Mouse (Mus musculus): ENCODE measurements around the gene Elf2. TPM values are rescaled to one million over a fixed set of nuclear protein-coding genes. Genes with fewer than 3 reads are reported as not detected.

The Elf2 gene
- polyA plus RNA-seq, 1 experiment: 39.1 TPM

DNA sequence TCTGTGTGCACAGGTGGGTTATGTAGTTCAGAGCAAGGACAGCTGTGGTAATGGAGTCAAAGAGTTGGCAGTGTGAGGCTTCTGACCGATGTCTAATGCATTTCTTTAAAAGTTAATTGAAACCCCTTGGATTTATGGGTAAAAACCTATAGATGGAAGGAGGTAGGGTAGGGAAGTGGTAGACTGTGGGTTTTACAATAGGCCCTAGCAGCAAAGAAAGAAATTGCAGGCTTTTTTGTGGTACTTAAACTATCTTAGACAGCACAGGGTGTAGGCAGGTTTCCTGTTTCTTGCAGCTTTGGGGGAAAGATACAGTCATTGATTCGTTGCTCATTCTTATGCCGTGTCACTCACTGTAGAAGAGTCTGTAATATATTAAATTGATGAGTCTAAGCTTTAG is 113.9 kb downstream of the Elf2 start:
- H3K27me3 ChIP-seq (ENCODE audit: control insufficient read depth, insufficient read depth, low read length): no peaks in the 10 kb centered on the region
- no peak for TF ChIP-seq POLR2A (IDR thresholded peaks at IDR 0.05; ENCODE audit: borderline replicate concordance, insufficient read depth, low read length)
- no peak overlapping the region for H3K27ac ChIP-seq (ENCODE audit: insufficient read depth, low read length)
- WGBS: 85% methylated on average over 3 of the region's 3 CpGs
- no peak overlapping the region for H3K4me3 ChIP-seq (replicated peaks; ENCODE audit: insufficient read depth, low read depth, low read length)
- DNase-seq: no peak
- peaks cover 2% of the 10 kb centered on the region; the same call in 1 of the 2 replicates for H3K4me1 ChIP-seq (ENCODE audit: control insufficient read depth, insufficient read depth, low read length)

DNA sequence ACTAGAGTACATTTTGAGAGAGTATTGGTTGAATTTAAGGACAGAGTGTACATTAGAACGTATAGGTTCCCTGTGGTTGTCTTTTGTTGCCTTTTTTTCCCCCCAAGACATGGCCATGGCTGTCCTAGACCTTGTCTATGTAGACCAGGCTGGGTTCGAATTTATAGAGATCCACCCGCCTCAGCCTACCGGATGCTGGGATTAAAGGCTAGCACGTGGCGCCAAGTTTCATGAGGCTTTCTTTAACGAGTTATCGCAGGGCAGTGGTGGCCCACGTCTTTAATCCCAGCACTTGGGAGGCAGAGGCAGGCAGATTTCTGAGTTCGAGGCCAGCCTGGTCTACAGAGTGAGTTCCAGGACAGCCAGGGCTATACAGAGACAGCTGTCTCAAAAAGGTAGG is 114.5 kb downstream of the Elf2 start:
- TF ChIP-seq POLR2A (IDR thresholded peaks at IDR 0.05; ENCODE audit: borderline replicate concordance, insufficient read depth, low read length): no peak
- TF ChIP-seq CTCF (IDR thresholded peaks at IDR 0.05; ENCODE audit: borderline replicate concordance, insufficient read depth, low read depth, low read length): no peak
- Histone ChIP-seq H3K27ac (ENCODE audit: insufficient read depth, low read length) (no peak overlapping the region), H3K4me1 (ENCODE audit: control insufficient read depth, insufficient read depth, low read length) (peaks cover 2% of the 10 kb centered on the region; the same call in 1 of the 2 replicates), H3K27me3 (ENCODE audit: control insufficient read depth, insufficient read depth, low read length) (no peaks in the 10 kb centered on the region), H3K4me3 (replicated peaks; ENCODE audit: insufficient read depth, low read depth, low read length) (no peak overlapping the region)
- DNase-seq: peak in 1 of 2 experiments; percentile 12
- WGBS: 92% methylated on average over 10 of the region's 10 CpGs

DNA sequence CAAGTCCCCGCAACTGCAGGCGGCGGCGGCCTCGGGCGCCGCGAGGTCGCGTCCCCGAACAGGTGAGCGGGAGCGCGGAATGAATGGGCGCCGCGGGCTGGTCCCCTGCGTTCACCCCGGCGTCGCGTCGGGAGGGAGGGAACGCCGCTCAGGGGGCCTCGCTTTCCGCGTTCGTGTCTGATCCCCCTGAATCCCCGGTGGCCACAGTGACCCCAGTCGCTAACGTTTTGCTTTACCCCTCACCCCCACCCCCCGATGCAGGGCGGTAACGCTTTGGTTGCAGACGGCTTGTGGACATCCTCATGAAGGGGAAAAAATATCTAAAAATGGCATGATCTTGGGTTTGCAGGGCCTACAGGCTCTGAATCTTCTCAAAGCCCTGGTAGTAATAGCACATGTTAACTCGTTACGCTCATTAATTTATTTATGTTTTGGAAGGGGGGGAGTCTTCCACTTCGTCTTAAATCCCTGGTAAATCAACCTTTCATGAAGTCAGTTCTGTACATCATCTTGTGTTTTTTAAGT is 115.2 kb downstream of the Elf2 start:
- peaks cover 2% of the 10 kb centered on the region; the same call in 1 of the 2 replicates for H3K4me1 ChIP-seq (ENCODE audit: control insufficient read depth, insufficient read depth, low read length)
- H3K27ac ChIP-seq (ENCODE audit: insufficient read depth, low read length): peak overlapping the region; percentile 99; the same call in 1 of the 2 replicates
- H3K27me3 ChIP-seq (ENCODE audit: control insufficient read depth, insufficient read depth, low read length): no peaks in the 10 kb centered on the region
- 1% methylated on average over 39 of the region's 39 CpGs for WGBS
- no peak for TF ChIP-seq POLR2A (IDR thresholded peaks at IDR 0.05; ENCODE audit: borderline replicate concordance, insufficient read depth, low read length)
- no peak for TF ChIP-seq CTCF (IDR thresholded peaks at IDR 0.05; ENCODE audit: borderline replicate concordance, insufficient read depth, low read depth, low read length)
- no peak for DNase-seq
- peak overlapping the region; percentile 59 for H3K4me3 ChIP-seq (replicated peaks; ENCODE audit: insufficient read depth, low read depth, low read length)

GRCm38 (mm10) chr3:51224363-51225225 is 115.9 kb downstream of the Elf2 start, which contains the start of gene Noct:
Gene Noct (plus strand): TSS chr3:51224447.
- no peak for TF ChIP-seq CTCF (IDR thresholded peaks at IDR 0.05; ENCODE audit: borderline replicate concordance, insufficient read depth, low read depth, low read length)
- TF ChIP-seq POLR2A (IDR thresholded peaks at IDR 0.05; ENCODE audit: borderline replicate concordance, insufficient read depth, low read length): peak; percentile 88
- Histone ChIP-seq H3K27me3 (ENCODE audit: control insufficient read depth, insufficient read depth, low read length) (no peaks in the 10 kb centered on the region), H3K4me3 (replicated peaks; ENCODE audit: insufficient read depth, low read depth, low read length) (peak within 1 kb of the TSS; percentile 59), H3K4me1 (ENCODE audit: control insufficient read depth, insufficient read depth, low read length) (peaks cover 2% of the 10 kb centered on the region; the same call in 1 of the 2 replicates), H3K27ac (ENCODE audit: insufficient read depth, low read length) (peak within 1 kb of the TSS; percentile 99)
- DNase-seq: peak; percentile 92 to 96
- WGBS: under 1% methylated on average over 100 of the region's 100 CpGs

GRCm38 (mm10) chr3:51223556-51223955 is 116.9 kb downstream of the Elf2 start:
- Histone ChIP-seq H3K27me3 (ENCODE audit: control insufficient read depth, insufficient read depth, low read length) (no peaks in the 10 kb centered on the region), H3K4me1 (ENCODE audit: control insufficient read depth, insufficient read depth, low read length) (peaks cover 2% of the 10 kb centered on the region; the same call in 1 of the 2 replicates), H3K4me3 (replicated peaks; ENCODE audit: insufficient read depth, low read depth, low read length) (no peak overlapping the region), H3K27ac (ENCODE audit: insufficient read depth, low read length) (no peak overlapping the region)
- WGBS: 40% methylated on average over 5 of the region's 5 CpGs
- DNase-seq: no peak
- TF ChIP-seq POLR2A (IDR thresholded peaks at IDR 0.05; ENCODE audit: borderline replicate concordance, insufficient read depth, low read length) (no peak), CTCF (IDR thresholded peaks at IDR 0.05; ENCODE audit: borderline replicate concordance, insufficient read depth, low read depth, low read length) (no peak)

- no peak overlapping the region for H3K27ac ChIP-seq (ENCODE audit: insufficient read depth, low read length)
- H3K4me1 ChIP-seq (ENCODE audit: control insufficient read depth, insufficient read depth, low read length): peaks cover 2% of the 10 kb centered on the region; the same call in 1 of the 2 replicates
- H3K27me3 ChIP-seq (ENCODE audit: control insufficient read depth, insufficient read depth, low read length): no peaks in the 10 kb centered on the region
- 86% methylated on average over 10 of the region's 10 CpGs for WGBS
- no peak for DNase-seq
- TF ChIP-seq POLR2A (IDR thresholded peaks at IDR 0.05; ENCODE audit: borderline replicate concordance, insufficient read depth, low read length): no peak
- TF ChIP-seq CTCF (IDR thresholded peaks at IDR 0.05; ENCODE audit: borderline replicate concordance, insufficient read depth, low read depth, low read length): no peak
- no peak overlapping the region for H3K4me3 ChIP-seq (replicated peaks; ENCODE audit: insufficient read depth, low read depth, low read length)
These were observed 117.5 kb downstream of the Elf2 start for GRCm38 (mm10) chr3:51222834-51223460.

DNA sequence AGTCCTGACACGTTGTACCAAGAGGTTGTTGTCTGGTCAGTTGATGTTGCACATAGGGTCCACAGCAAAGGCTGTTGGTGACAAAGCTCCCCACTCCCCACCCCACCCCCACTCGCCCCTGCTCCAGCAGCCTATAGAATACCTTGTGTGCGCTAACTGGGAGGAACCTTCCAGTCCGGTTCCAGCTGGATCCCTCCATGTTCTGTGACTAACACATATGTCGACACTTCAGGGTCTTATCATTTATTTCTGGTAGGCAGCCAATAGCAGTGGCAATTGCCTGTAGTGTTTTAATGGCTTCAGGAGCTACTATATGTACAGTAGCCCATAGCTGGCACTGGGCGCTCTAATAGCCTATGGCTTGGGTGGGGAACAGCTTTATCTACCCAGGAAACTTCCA is 118.2 kb downstream of the Elf2 start:
- TF ChIP-seq CTCF (IDR thresholded peaks at IDR 0.05; ENCODE audit: borderline replicate concordance, insufficient read depth, low read depth, low read length) (no peak), POLR2A (IDR thresholded peaks at IDR 0.05; ENCODE audit: borderline replicate concordance, insufficient read depth, low read length) (no peak)
- H3K4me1 ChIP-seq (ENCODE audit: control insufficient read depth, insufficient read depth, low read length): peaks cover 2% of the 10 kb centered on the region; the same call in 1 of the 2 replicates

More for the DNA sequence above, 118.2 kb downstream of the Elf2 start:
- no peak overlapping the region for H3K4me3 ChIP-seq (replicated peaks; ENCODE audit: insufficient read depth, low read depth, low read length)
- WGBS: 85% methylated on average over 6 of the region's 6 CpGs
- DNase-seq: no peak
- H3K27ac ChIP-seq (ENCODE audit: insufficient read depth, low read length): no peak overlapping the region
- no peaks in the 10 kb centered on the region for H3K27me3 ChIP-seq (ENCODE audit: control insufficient read depth, insufficient read depth, low read length)
